Mouse (Mus musculus): ENCODE data around the gene Rai14. TPM values are rescaled to one million over a fixed set of nuclear protein-coding genes. Genes with fewer than 3 reads are reported as not detected.

The Rai14 gene
- polyA plus RNA-seq, 1 experiment from 2014 or later, result 4.8 TPM

DNA sequence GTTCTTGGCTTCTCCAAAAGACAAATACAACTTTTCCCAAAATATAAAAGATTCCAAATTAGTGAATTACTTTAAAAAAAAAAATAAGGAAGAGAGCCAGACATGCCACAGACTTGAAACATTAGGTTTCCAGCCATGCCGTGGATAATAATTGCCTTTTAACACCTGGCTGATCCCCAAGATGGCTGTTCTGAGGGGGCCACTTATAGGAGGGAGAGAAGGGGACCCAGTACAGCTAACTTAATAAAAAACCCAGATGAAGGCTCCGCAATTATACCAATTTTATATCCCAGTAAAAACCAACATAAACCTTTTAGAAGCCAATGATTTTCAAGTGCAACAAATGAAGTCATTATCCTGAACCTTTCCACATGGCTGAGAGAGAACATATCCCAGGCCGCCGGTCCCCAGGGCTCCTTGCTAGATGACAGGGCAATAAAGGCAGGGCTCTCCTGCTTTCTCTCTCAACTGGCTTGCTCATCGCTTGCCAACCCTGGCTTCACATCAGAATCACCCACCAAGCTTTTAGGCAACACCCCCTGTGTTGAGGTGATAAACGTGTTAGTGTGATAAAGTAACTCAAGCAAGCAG, 105.8 kb downstream of the Rai14 start:
- WGBS (ENCODE audit: insufficient replicate concordance), result 85% methylated on average over 6 of the region's 6 CpGs
- peaks cover 7% of the 10 kb centered on the region; the same call in 1 of the 2 replicates for H3K36me3 ChIP-seq (replicated peaks; ENCODE audit: insufficient read depth, low read length)
- H3K9ac ChIP-seq (replicated peaks), result no peak overlapping the region
- no peaks in the 10 kb centered on the region for H3K9me3 ChIP-seq (ENCODE audit: low read length)
- ATAC-seq (no peak), DNase-seq (no peak)
- no peaks in the 10 kb centered on the region for H3K4me1 ChIP-seq (ENCODE audit: insufficient read depth)
- TF ChIP-seq EP300 (IDR thresholded peaks at IDR 0.05; ENCODE audit: low read depth), result no peak
- TF ChIP-seq CTCF (IDR thresholded peaks at IDR 0.05; ENCODE audit: low read depth), result no peak
- H3K4me3 ChIP-seq (ENCODE audit: low read depth, low read length), result no peak overlapping the region
- no peak overlapping the region for H3K27ac ChIP-seq (ENCODE audit: low read depth)
- H3K27me3 ChIP-seq (ENCODE audit: insufficient read depth, low read length), result no peaks in the 10 kb centered on the region
- no peak overlapping the region for H3K4me2 ChIP-seq (ENCODE audit: low read depth, low read length)

DNA sequence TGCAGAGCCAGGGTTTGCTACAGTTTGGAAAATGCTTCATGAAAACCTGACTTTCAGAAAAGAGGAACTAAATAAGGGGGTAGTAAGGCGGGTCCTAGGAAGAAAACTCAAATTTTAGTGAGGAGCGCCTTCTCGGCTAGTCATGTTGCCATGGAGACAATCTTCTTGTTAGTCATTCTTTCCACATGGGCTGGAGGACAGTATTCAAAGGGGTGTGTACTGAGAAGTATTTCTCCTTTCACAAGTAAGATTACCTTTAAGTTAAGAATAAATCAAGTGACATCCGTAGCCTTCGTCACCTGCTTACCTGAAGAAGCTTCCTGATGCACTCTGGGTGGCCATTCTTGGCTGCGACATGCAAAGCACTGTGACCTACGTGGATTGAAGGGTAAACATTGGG, 115.0 kb downstream of the Rai14 start:
- DNase-seq, result no peak
- ATAC-seq, result no peak
- H3K4me3 ChIP-seq (ENCODE audit: low read depth, low read length), result no peak overlapping the region

DNA sequence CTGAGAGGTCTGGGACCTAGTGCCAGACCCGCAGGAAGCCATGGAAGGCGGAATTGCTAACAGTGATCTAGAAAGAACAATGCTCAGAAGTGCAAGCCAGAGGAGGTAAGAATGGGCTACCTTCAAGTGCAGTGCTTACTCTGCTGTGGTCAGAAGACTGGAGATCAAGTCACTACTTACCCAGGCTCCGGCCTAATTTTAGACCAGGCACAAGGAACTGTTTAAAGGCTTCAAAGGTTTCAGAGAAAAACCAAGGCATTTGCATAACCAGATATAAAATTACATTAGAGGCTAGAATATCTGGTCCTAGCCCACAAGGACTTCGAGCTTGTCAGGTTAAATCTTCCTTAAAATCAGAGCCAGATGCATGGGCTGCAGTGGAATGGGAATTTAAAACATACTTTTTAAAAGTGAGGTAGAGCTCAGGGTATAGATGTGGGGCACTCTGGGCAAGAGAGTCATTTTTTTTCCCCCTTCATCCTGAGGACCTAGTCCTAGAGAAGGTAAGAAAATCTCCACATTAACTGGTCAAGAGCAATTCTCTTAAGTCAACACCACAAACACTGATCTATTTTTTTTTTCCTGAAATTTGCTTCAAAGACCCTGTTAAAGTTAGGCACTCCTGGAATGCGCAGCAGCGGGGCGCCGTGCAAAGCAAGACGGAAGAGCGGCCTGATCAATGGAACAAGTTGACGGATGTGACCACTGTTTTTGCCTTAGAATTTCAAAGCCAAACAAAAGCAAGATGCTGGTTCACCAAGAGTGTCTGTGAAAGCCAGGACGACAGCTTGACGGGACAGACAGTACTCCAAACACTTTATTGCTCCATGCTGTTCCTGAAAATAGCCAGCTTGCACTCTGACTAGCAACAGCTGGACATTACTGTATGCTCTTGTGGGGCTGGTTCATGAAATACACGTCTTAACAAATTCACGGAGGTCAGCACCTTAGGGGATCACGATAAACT, 115.9 kb downstream of the Rai14 start:
- no peak overlapping the region for H3K4me2 ChIP-seq (ENCODE audit: low read depth, low read length)
- no peaks in the 10 kb centered on the region for H3K27me3 ChIP-seq (ENCODE audit: insufficient read depth, low read length)
- H3K36me3 ChIP-seq (replicated peaks; ENCODE audit: insufficient read depth, low read length), result no peaks in the 10 kb centered on the region
- ATAC-seq (no peak), DNase-seq (no peak)
- WGBS (ENCODE audit: insufficient replicate concordance), result 81% methylated on average over 16 of the region's 16 CpGs
- TF ChIP-seq CTCF (IDR thresholded peaks at IDR 0.05; ENCODE audit: low read depth) (no peak), EP300 (IDR thresholded peaks at IDR 0.05; ENCODE audit: low read depth) (no peak)
- no peak overlapping the region for H3K27ac ChIP-seq (ENCODE audit: low read depth)
- H3K4me3 ChIP-seq (ENCODE audit: low read depth, low read length), result no peak overlapping the region
- H3K9me3 ChIP-seq (ENCODE audit: low read length), result no peaks in the 10 kb centered on the region
- H3K9ac ChIP-seq (replicated peaks), result no peak overlapping the region
- H3K4me1 ChIP-seq (ENCODE audit: insufficient read depth), result no peaks in the 10 kb centered on the region; the same call in 1 of the 2 replicates

More for the DNA sequence above, 115.0 kb downstream of the Rai14 start:
- Histone ChIP-seq H3K36me3 (replicated peaks; ENCODE audit: insufficient read depth, low read length) (no peaks in the 10 kb centered on the region), H3K4me1 (ENCODE audit: insufficient read depth) (no peaks in the 10 kb centered on the region; the same call in 1 of the 2 replicates), H3K27me3 (ENCODE audit: insufficient read depth, low read length) (no peaks in the 10 kb centered on the region), H3K9ac (replicated peaks) (no peak overlapping the region), H3K27ac (ENCODE audit: low read depth) (no peak overlapping the region), H3K9me3 (ENCODE audit: low read length) (no peaks in the 10 kb centered on the region), H3K4me2 (ENCODE audit: low read depth, low read length) (no peak overlapping the region)
- 64% methylated on average over 7 of the region's 7 CpGs for WGBS (ENCODE audit: insufficient replicate concordance)
- TF ChIP-seq EP300 (IDR thresholded peaks at IDR 0.05; ENCODE audit: low read depth) (no peak), CTCF (IDR thresholded peaks at IDR 0.05; ENCODE audit: low read depth) (no peak)

DNA sequence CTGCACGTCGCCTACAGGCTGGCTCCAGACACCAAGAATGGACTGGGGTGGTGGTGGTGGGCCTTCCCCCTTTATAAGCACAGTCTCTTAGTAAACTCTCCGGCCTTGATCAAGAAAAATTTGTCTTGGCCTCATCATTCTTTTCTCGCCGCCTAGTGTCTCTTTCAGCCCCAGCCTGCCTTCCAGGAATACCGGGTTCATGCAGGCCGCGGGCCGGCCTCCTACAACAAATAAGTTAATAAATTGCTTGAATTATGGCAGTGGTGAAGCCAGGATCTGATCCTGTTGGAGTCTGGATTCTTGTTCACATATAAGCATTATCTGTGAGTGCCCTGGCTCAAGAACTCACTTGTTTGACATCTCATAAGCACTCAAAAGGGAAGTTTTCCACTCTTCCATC, 117.6 kb downstream of the Rai14 start:
- Histone ChIP-seq H3K9ac (replicated peaks) (no peak overlapping the region), H3K9me3 (ENCODE audit: low read length) (no peaks in the 10 kb centered on the region), H3K4me1 (ENCODE audit: insufficient read depth) (no peaks in the 10 kb centered on the region; the same call in 1 of the 2 replicates), H3K27ac (ENCODE audit: low read depth) (no peak overlapping the region), H3K36me3 (replicated peaks; ENCODE audit: insufficient read depth, low read length) (no peaks in the 10 kb centered on the region), H3K4me3 (ENCODE audit: low read depth, low read length) (no peak overlapping the region), H3K27me3 (ENCODE audit: insufficient read depth, low read length) (no peaks in the 10 kb centered on the region), H3K4me2 (ENCODE audit: low read depth, low read length) (no peak overlapping the region)
- WGBS (ENCODE audit: insufficient replicate concordance), result 84% methylated on average over 9 of the region's 9 CpGs
- ATAC-seq (no peak), DNase-seq (no peak)
- TF ChIP-seq CTCF (IDR thresholded peaks at IDR 0.05; ENCODE audit: low read depth), result no peak
- TF ChIP-seq EP300 (IDR thresholded peaks at IDR 0.05; ENCODE audit: low read depth), result no peak

DNA sequence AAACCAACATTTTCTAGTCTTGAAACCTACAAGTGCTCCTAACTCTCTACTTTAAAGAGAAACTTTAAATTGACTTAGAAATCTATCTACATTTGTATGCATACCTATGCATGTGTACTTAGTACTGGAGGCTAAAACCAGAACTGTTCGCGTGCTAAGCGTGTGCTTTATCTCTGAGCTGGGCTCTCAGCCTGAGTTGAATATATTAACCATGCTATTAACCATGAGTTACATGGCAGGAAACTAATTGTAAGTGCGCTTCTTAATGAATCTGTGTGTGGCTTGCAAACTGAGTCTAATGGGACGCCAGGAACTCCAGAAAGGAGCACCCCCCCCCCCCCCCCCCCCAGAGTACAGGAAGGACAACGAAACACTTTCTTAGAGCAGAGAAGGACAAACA, 119.0 kb downstream of the Rai14 start:
- H3K4me2 ChIP-seq (ENCODE audit: low read depth, low read length), result no peak overlapping the region
- DNase-seq (no peak), ATAC-seq (no peak)
- no peak overlapping the region for H3K4me3 ChIP-seq (ENCODE audit: low read depth, low read length)
- H3K4me1 ChIP-seq (ENCODE audit: insufficient read depth), result no peaks in the 10 kb centered on the region; the same call in 1 of the 2 replicates
- TF ChIP-seq CTCF (IDR thresholded peaks at IDR 0.05; ENCODE audit: low read depth) (no peak), EP300 (IDR thresholded peaks at IDR 0.05; ENCODE audit: low read depth) (no peak)
- H3K9me3 ChIP-seq (ENCODE audit: low read length), result no peaks in the 10 kb centered on the region
- no peaks in the 10 kb centered on the region for H3K27me3 ChIP-seq (ENCODE audit: insufficient read depth, low read length)
- no peak overlapping the region for H3K27ac ChIP-seq (ENCODE audit: low read depth)
- WGBS (ENCODE audit: insufficient replicate concordance), result 81% methylated on average over 6 of the region's 6 CpGs
- H3K36me3 ChIP-seq (replicated peaks; ENCODE audit: insufficient read depth, low read length), result no peaks in the 10 kb centered on the region
- no peak overlapping the region for H3K9ac ChIP-seq (replicated peaks)

DNA sequence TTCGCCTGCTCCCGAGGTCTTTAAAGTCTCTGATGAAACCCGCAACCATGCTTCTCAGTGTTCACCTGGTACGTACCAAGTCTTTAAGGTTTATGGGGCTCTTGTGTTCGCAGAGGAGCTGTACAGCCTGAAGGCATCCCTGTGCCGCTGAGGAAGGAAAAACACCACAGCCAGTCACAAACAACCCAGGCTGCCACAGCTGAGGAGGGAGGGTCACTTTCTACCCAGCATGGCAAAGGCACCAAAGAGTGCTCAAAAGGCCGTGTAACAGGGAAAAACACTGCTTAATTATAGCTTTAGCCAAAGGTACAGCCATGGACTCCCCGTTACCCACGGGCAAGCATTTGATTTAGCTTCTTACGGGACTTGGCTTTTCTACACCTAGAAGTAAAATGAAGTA, 119.5 kb downstream of the Rai14 start:
- TF ChIP-seq EP300 (IDR thresholded peaks at IDR 0.05; ENCODE audit: low read depth) (no peak), CTCF (IDR thresholded peaks at IDR 0.05; ENCODE audit: low read depth) (no peak)
- no peak for ATAC-seq

More for the DNA sequence above, 119.5 kb downstream of the Rai14 start:
- no peaks in the 10 kb centered on the region for H3K27me3 ChIP-seq (ENCODE audit: insufficient read depth, low read length)
- H3K4me3 ChIP-seq (ENCODE audit: low read depth, low read length), result no peak overlapping the region
- H3K9me3 ChIP-seq (ENCODE audit: low read length), result no peaks in the 10 kb centered on the region
- H3K4me2 ChIP-seq (ENCODE audit: low read depth, low read length), result no peak overlapping the region
- WGBS (ENCODE audit: insufficient replicate concordance), result 84% methylated on average over 10 of the region's 10 CpGs
- H3K9ac ChIP-seq (replicated peaks), result no peak overlapping the region
- no peaks in the 10 kb centered on the region; the same call in 1 of the 2 replicates for H3K4me1 ChIP-seq (ENCODE audit: insufficient read depth)
- H3K27ac ChIP-seq (ENCODE audit: low read depth), result no peak overlapping the region
- no peaks in the 10 kb centered on the region for H3K36me3 ChIP-seq (replicated peaks; ENCODE audit: insufficient read depth, low read length)
- DNase-seq, result no peak

Measured in liver, postnatal 0 days (tissue).